Mouse (Mus musculus): Measurements from ENCODE around the gene Tlcd2. TPM values are rescaled to one million over a fixed set of nuclear protein-coding genes. Genes with fewer than 3 reads are reported as not detected.

The Tlcd2 gene
- polyA plus RNA-seq, 1 experiment from 2014 or later = 26.3 TPM

- no peak for ATAC-seq (ENCODE audit: insufficient number of reproducible peaks, insufficient read depth, low FRiP score, low read depth)
- no peak overlapping the region for H3K27ac ChIP-seq (ENCODE audit: low read length)
- H3K36me3 ChIP-seq (ENCODE audit: control insufficient read depth, insufficient read depth, low read length) = no peaks in the 10 kb centered on the region
- no peak overlapping the region for H3K4me2 ChIP-seq (replicated peaks; ENCODE audit: low read depth, low read length)
- WGBS = 90% methylated on average over 9 of the region's 9 CpGs
- no peak overlapping the region for H3K9ac ChIP-seq (replicated peaks; ENCODE audit: low read depth, low read length)
- no peaks in the 10 kb centered on the region for H3K27me3 ChIP-seq (ENCODE audit: control insufficient read depth, insufficient read depth, low read length)
- H3K4me1 ChIP-seq (ENCODE audit: control insufficient read depth, insufficient read depth, low read length) = peaks cover 10% of the 10 kb centered on the region
- H3K4me3 ChIP-seq (ENCODE audit: low read depth, low read length) = no peak overlapping the region
- no peaks in the 10 kb centered on the region for H3K9me3 ChIP-seq (ENCODE audit: control insufficient read depth, low read depth, low read length)
Observed at GRCm38 (mm10) chr11:75424033-75424432, 37.5 kb upstream of the Tlcd2 start.

- H3K27ac ChIP-seq (ENCODE audit: low read length) = no peak overlapping the region
- H3K27me3 ChIP-seq (ENCODE audit: control insufficient read depth, insufficient read depth, low read length) = no peaks in the 10 kb centered on the region
- H3K4me2 ChIP-seq (replicated peaks; ENCODE audit: low read depth, low read length) = no peak overlapping the region
- 92% methylated on average over 3 of the region's 3 CpGs for WGBS
- peaks cover 10% of the 10 kb centered on the region for H3K4me1 ChIP-seq (ENCODE audit: control insufficient read depth, insufficient read depth, low read length)
- no peak for ATAC-seq (ENCODE audit: insufficient number of reproducible peaks, insufficient read depth, low FRiP score, low read depth)
- H3K9me3 ChIP-seq (ENCODE audit: control insufficient read depth, low read depth, low read length) = no peaks in the 10 kb centered on the region
- H3K4me3 ChIP-seq (ENCODE audit: low read depth, low read length) = no peak overlapping the region
- H3K9ac ChIP-seq (replicated peaks; ENCODE audit: low read depth, low read length) = no peak overlapping the region
- no peaks in the 10 kb centered on the region for H3K36me3 ChIP-seq (ENCODE audit: control insufficient read depth, insufficient read depth, low read length)
Observed at GRCm38 (mm10) chr11:75424459-75424858, 37.1 kb upstream of the Tlcd2 start.

- Histone ChIP-seq H3K9ac (replicated peaks; ENCODE audit: low read depth, low read length) (no peak overlapping the region), H3K4me1 (ENCODE audit: control insufficient read depth, insufficient read depth, low read length) (no peaks in the 10 kb centered on the region), H3K4me2 (replicated peaks; ENCODE audit: low read depth, low read length) (no peak overlapping the region), H3K27me3 (ENCODE audit: control insufficient read depth, insufficient read depth, low read length) (no peaks in the 10 kb centered on the region), H3K27ac (ENCODE audit: low read length) (no peak overlapping the region), H3K9me3 (ENCODE audit: control insufficient read depth, low read depth, low read length) (no peaks in the 10 kb centered on the region), H3K36me3 (ENCODE audit: control insufficient read depth, insufficient read depth, low read length) (no peaks in the 10 kb centered on the region), H3K4me3 (ENCODE audit: low read depth, low read length) (no peak overlapping the region)
- WGBS = 81% methylated on average over 9 of the region's 9 CpGs
- ATAC-seq (ENCODE audit: insufficient number of reproducible peaks, insufficient read depth, low FRiP score, low read depth) = no peak
Observed at GRCm38 (mm10) chr11:75429019-75429705, 32.4 kb upstream of the Tlcd2 start.

- no peak overlapping the region for H3K4me3 ChIP-seq (ENCODE audit: low read depth, low read length)
- H3K27ac ChIP-seq (ENCODE audit: low read length) = no peak overlapping the region
- H3K36me3 ChIP-seq (ENCODE audit: control insufficient read depth, insufficient read depth, low read length) = no peaks in the 10 kb centered on the region
- H3K4me2 ChIP-seq (replicated peaks; ENCODE audit: low read depth, low read length) = no peak overlapping the region
- WGBS = 83% methylated on average over 11 of the region's 11 CpGs
- H3K27me3 ChIP-seq (ENCODE audit: control insufficient read depth, insufficient read depth, low read length) = no peaks in the 10 kb centered on the region
- H3K9ac ChIP-seq (replicated peaks; ENCODE audit: low read depth, low read length) = no peak overlapping the region
- no peaks in the 10 kb centered on the region for H3K9me3 ChIP-seq (ENCODE audit: control insufficient read depth, low read depth, low read length)
- no peak for ATAC-seq (ENCODE audit: insufficient number of reproducible peaks, insufficient read depth, low FRiP score, low read depth)
- no peaks in the 10 kb centered on the region for H3K4me1 ChIP-seq (ENCODE audit: control insufficient read depth, insufficient read depth, low read length)
Observed at GRCm38 (mm10) chr11:75431307-75431706, 30.2 kb upstream of the Tlcd2 start.

- 87% methylated on average over 5 of the region's 5 CpGs for WGBS
- Histone ChIP-seq H3K9me3 (ENCODE audit: control insufficient read depth, low read depth, low read length) (no peaks in the 10 kb centered on the region), H3K4me1 (ENCODE audit: control insufficient read depth, insufficient read depth, low read length) (no peaks in the 10 kb centered on the region), H3K9ac (replicated peaks; ENCODE audit: low read depth, low read length) (no peak overlapping the region), H3K4me3 (ENCODE audit: low read depth, low read length) (no peak overlapping the region), H3K4me2 (replicated peaks; ENCODE audit: low read depth, low read length) (no peak overlapping the region), H3K27ac (ENCODE audit: low read length) (no peak overlapping the region), H3K36me3 (ENCODE audit: control insufficient read depth, insufficient read depth, low read length) (no peaks in the 10 kb centered on the region), H3K27me3 (ENCODE audit: control insufficient read depth, insufficient read depth, low read length) (no peaks in the 10 kb centered on the region)
- ATAC-seq (ENCODE audit: insufficient number of reproducible peaks, insufficient read depth, low FRiP score, low read depth) = no peak
Observed at GRCm38 (mm10) chr11:75434138-75434537, 27.4 kb upstream of the Tlcd2 start.

GRCm38 (mm10) chr11:75438194-75438593 is 23.3 kb upstream of the Tlcd2 start:
- H3K9me3 ChIP-seq (ENCODE audit: control insufficient read depth, low read depth, low read length) = no peaks in the 10 kb centered on the region
- WGBS = 77% methylated on average over 13 of the region's 13 CpGs
- no peak overlapping the region for H3K4me2 ChIP-seq (replicated peaks; ENCODE audit: low read depth, low read length)
- no peak overlapping the region for H3K4me3 ChIP-seq (ENCODE audit: low read depth, low read length)
- no peak for ATAC-seq (ENCODE audit: insufficient number of reproducible peaks, insufficient read depth, low FRiP score, low read depth)
- no peaks in the 10 kb centered on the region for H3K27me3 ChIP-seq (ENCODE audit: control insufficient read depth, insufficient read depth, low read length)
- H3K36me3 ChIP-seq (ENCODE audit: control insufficient read depth, insufficient read depth, low read length) = peaks cover 12% of the 10 kb centered on the region
- no peak overlapping the region for H3K9ac ChIP-seq (replicated peaks; ENCODE audit: low read depth, low read length)
- H3K27ac ChIP-seq (ENCODE audit: low read length) = no peak overlapping the region
- 0 out of 2 replicates have a peak, but pooled peaks cover 2% of the 10 kb centered on the region for H3K4me1 ChIP-seq (ENCODE audit: control insufficient read depth, insufficient read depth, low read length)

GRCm38 (mm10) chr11:75438804-75439203 is 22.7 kb upstream of the Tlcd2 start:
- 0 out of 2 replicates have a peak, but pooled peaks cover 2% of the 10 kb centered on the region for H3K4me1 ChIP-seq (ENCODE audit: control insufficient read depth, insufficient read depth, low read length)
- WGBS = 85% methylated on average over 3 of the region's 3 CpGs
- H3K4me2 ChIP-seq (replicated peaks; ENCODE audit: low read depth, low read length) = no peak overlapping the region
- ATAC-seq (ENCODE audit: insufficient number of reproducible peaks, insufficient read depth, low FRiP score, low read depth) = no peak
- no peaks in the 10 kb centered on the region for H3K9me3 ChIP-seq (ENCODE audit: control insufficient read depth, low read depth, low read length)
- H3K9ac ChIP-seq (replicated peaks; ENCODE audit: low read depth, low read length) = no peak overlapping the region
- peaks cover 12% of the 10 kb centered on the region for H3K36me3 ChIP-seq (ENCODE audit: control insufficient read depth, insufficient read depth, low read length)
- H3K27ac ChIP-seq (ENCODE audit: low read length) = no peak overlapping the region
- H3K27me3 ChIP-seq (ENCODE audit: control insufficient read depth, insufficient read depth, low read length) = no peaks in the 10 kb centered on the region
- H3K4me3 ChIP-seq (ENCODE audit: low read depth, low read length) = no peak overlapping the region

GRCm38 (mm10) chr11:75439363-75439762 is 22.2 kb upstream of the Tlcd2 start, which contains the start of gene Serpinf2:
Serpinf2 (minus strand) TSS chr11:75439591.
- Histone ChIP-seq H3K27ac (ENCODE audit: low read length) (no peak within 1 kb of the TSS), H3K27me3 (ENCODE audit: control insufficient read depth, insufficient read depth, low read length) (no peaks in the 10 kb centered on the region), H3K4me1 (ENCODE audit: control insufficient read depth, insufficient read depth, low read length) (0 out of 2 replicates have a peak, but pooled peaks cover 2% of the 10 kb centered on the region), H3K4me3 (ENCODE audit: low read depth, low read length) (no peak within 1 kb of the TSS), H3K9me3 (ENCODE audit: control insufficient read depth, low read depth, low read length) (no peaks in the 10 kb centered on the region), H3K4me2 (replicated peaks; ENCODE audit: low read depth, low read length) (no peak within 1 kb of the TSS), H3K9ac (replicated peaks; ENCODE audit: low read depth, low read length) (no peak within 1 kb of the TSS), H3K36me3 (ENCODE audit: control insufficient read depth, insufficient read depth, low read length) (peaks cover 12% of the 10 kb centered on the region)
- ATAC-seq (ENCODE audit: insufficient number of reproducible peaks, insufficient read depth, low FRiP score, low read depth) = peak; percentile 73
- WGBS = 70% methylated on average over 6 of the region's 6 CpGs

- no peak for ATAC-seq (ENCODE audit: insufficient number of reproducible peaks, insufficient read depth, low FRiP score, low read depth)
- H3K9ac ChIP-seq (replicated peaks; ENCODE audit: low read depth, low read length) = no peak overlapping the region
- no peaks in the 10 kb centered on the region for H3K27me3 ChIP-seq (ENCODE audit: control insufficient read depth, insufficient read depth, low read length)
- no peaks in the 10 kb centered on the region for H3K9me3 ChIP-seq (ENCODE audit: control insufficient read depth, low read depth, low read length)
- WGBS = 83% methylated on average over 3 of the region's 3 CpGs
- no peak overlapping the region for H3K4me3 ChIP-seq (ENCODE audit: low read depth, low read length)
- H3K27ac ChIP-seq (ENCODE audit: low read length) = no peak overlapping the region
- H3K4me1 ChIP-seq (ENCODE audit: control insufficient read depth, insufficient read depth, low read length) = 0 out of 2 replicates have a peak, but pooled peaks cover 2% of the 10 kb centered on the region
- peaks cover 15% of the 10 kb centered on the region for H3K36me3 ChIP-seq (ENCODE audit: control insufficient read depth, insufficient read depth, low read length)
- H3K4me2 ChIP-seq (replicated peaks; ENCODE audit: low read depth, low read length) = no peak overlapping the region
Observed at GRCm38 (mm10) chr11:75439951-75440350, 21.6 kb upstream of the Tlcd2 start.
